Mouse (Mus musculus) stomach, postnatal 0 days (tissue): Measurements from ENCODE around the gene Lsamp. TPM values are rescaled to one million over a fixed set of nuclear protein-coding genes. Genes with fewer than 3 reads are reported as not detected.

ENCODE experiments used
- ATAC-seq: fragments of 200-750 bp; cut with Nextera tagmentation; 2 replicates; pipeline ENCODE4 v1.8.0; 2017; ENCODE audit not compliant: low FRiP score, low TSS enrichment
- DNase-seq: peaks from one replicate; pipeline ENCODE4 v3.0.0-alpha.2; 2016; ENCODE audit warnings: low spot score
- H3K27ac ChIP-seq: fragments of 300-500 bp; sonication (generic); replicated peaks from 2 replicates; pipeline ENCODE4 v1.5.1; 2014; ENCODE audit warnings: mild to moderate bottlenecking, control low read depth
- H3K27me3 ChIP-seq: fragments of 300-500 bp; sonication (generic); 2 replicates; pipeline ENCODE4 v1.6.1; 2014; ENCODE audit warnings: low read length; ENCODE audit not compliant: control insufficient read depth, insufficient read depth
- H3K36me3 ChIP-seq: fragments of 300-500 bp; sonication (generic); 2 replicates; pipeline ENCODE4 v1.6.1; 2014; ENCODE audit warnings: low read length, mixed read lengths; ENCODE audit not compliant: control insufficient read depth, insufficient read depth
- H3K4me1 ChIP-seq: fragments of 300-500 bp; sonication (generic); replicated peaks from 2 replicates; pipeline ENCODE4 v1.6.1; 2014; ENCODE audit warnings: antibody characterized with exemption; ENCODE audit not compliant: control insufficient read depth, insufficient read depth
- H3K4me2 ChIP-seq: fragments of 300-500 bp; sonication (generic); replicated peaks from 2 replicates; pipeline ENCODE4 v1.6.1; 2014; ENCODE audit warnings: low read depth, mild to moderate bottlenecking, control low read depth, moderate library complexity
- H3K4me3 ChIP-seq: fragments of 300-500 bp; sonication (generic); 2 replicates; pipeline ENCODE4 v1.5.1; 2014; ENCODE audit warnings: low read depth, low read length, control low read depth
- H3K9ac ChIP-seq: fragments of 300-500 bp; sonication (generic); 2 replicates; pipeline ENCODE4 v1.6.1; 2014; ENCODE audit warnings: mild to moderate bottlenecking, low read length, control low read depth, mixed read lengths
- H3K9me3 ChIP-seq: fragments of 300-500 bp; sonication (generic); 2 replicates; pipeline ENCODE4 v1.6.1; 2016; ENCODE audit warnings: low read length; ENCODE audit not compliant: control insufficient read depth
- CTCF ChIP-seq: IDR thresholded peaks from 2 replicates; pipeline ENCODE4 v1.5.1; 2016; ENCODE audit warnings: antibody characterized with exemption, low read depth, mild to moderate bottlenecking, moderate library complexity
- EP300 ChIP-seq: optimal IDR thresholded peaks from 2 replicates; pipeline ENCODE3; 2016; ENCODE audit warnings: antibody characterized with exemption
- WGBS: fragments of 180-500 bp; shearing (Covaris S2); extraction: QIAGEN DNeasy Blood & Tissue Kit; methylation state at CpG from one replicate; pipeline ENCODE4 v1.1.7; 2014; 5-methylcytosine and 5-hydroxymethylcytosine counted together
- polyA plus RNA-seq: library from polyadenylated mRNA; unstranded; fragments of >200 nt; fragmentation: Nextera tagmentation; extraction: Ambion mirVana; gene quantifications from 2 replicates; pipeline ENCODE4 v1.2.1, GENCODE M21; 2015

Gene Lsamp
- polyA plus RNA-seq, 1 experiment from 2014 or later = 2.8 TPM

GRCm38 (mm10) chr16:40509146-40510030 lies 525.2 kb downstream of the Lsamp start:
- H3K4me1 ChIP-seq = no peaks in the 10 kb centered on the region
- WGBS = 71% methylated on average over 7 of the region's 7 CpGs
- H3K4me3 ChIP-seq = no peak overlapping the region
- H3K27me3 ChIP-seq = no peaks in the 10 kb centered on the region
- H3K4me2 ChIP-seq = no peak overlapping the region
- H3K9me3 ChIP-seq = no peaks in the 10 kb centered on the region
- no peaks in the 10 kb centered on the region for H3K36me3 ChIP-seq
- ATAC-seq = no peak
- H3K9ac ChIP-seq = no peak overlapping the region
- TF ChIP-seq EP300 (no peak), CTCF (no peak)
- no peak overlapping the region for H3K27ac ChIP-seq
- no peak for DNase-seq

GRCm38 (mm10) chr16:40536754-40537153 lies 552.6 kb downstream of the Lsamp start:
- DNase-seq (no peak), ATAC-seq (no peak)
- Histone ChIP-seq H3K4me2 (no peak overlapping the region), H3K9ac (no peak overlapping the region), H3K27ac (no peak overlapping the region), H3K4me1 (no peaks in the 10 kb centered on the region), H3K27me3 (no peaks in the 10 kb centered on the region), H3K9me3 (no peaks in the 10 kb centered on the region), H3K36me3 (no peaks in the 10 kb centered on the region), H3K4me3 (no peak overlapping the region)
- no peak for TF ChIP-seq CTCF
- TF ChIP-seq EP300 = no peak
- 14% methylated on average over 1 of the region's 1 CpGs for WGBS

- H3K4me2 ChIP-seq = no peak overlapping the region
- DNase-seq = no peak
Measured at GRCm38 (mm10) chr16:40549663-40550062, 565.5 kb downstream of the Lsamp start.

GRCm38 (mm10) chr16:40555608-40556007 lies 571.4 kb downstream of the Lsamp start:
- ATAC-seq (no peak), DNase-seq (no peak)
- WGBS = 94% methylated on average over 1 of the region's 1 CpGs

More at GRCm38 (mm10) chr16:40549663-40550062, 565.5 kb downstream of the Lsamp start:
- no peak overlapping the region for H3K4me3 ChIP-seq
- H3K4me1 ChIP-seq = no peaks in the 10 kb centered on the region
- ATAC-seq = no peak
- WGBS = 84% methylated on average over 4 of the region's 4 CpGs
- no peak for TF ChIP-seq CTCF
- no peak for TF ChIP-seq EP300
- no peak overlapping the region for H3K9ac ChIP-seq
- no peaks in the 10 kb centered on the region for H3K9me3 ChIP-seq
- H3K27me3 ChIP-seq = no peaks in the 10 kb centered on the region
- no peak overlapping the region for H3K27ac ChIP-seq
- no peaks in the 10 kb centered on the region for H3K36me3 ChIP-seq

GRCm38 (mm10) chr16:40557680-40558249 lies 573.6 kb downstream of the Lsamp start:
- DNase-seq (no peak), ATAC-seq (no peak)
- H3K27ac ChIP-seq = no peak overlapping the region
- no peak overlapping the region for H3K9ac ChIP-seq
- H3K36me3 ChIP-seq = no peaks in the 10 kb centered on the region
- TF ChIP-seq EP300 = no peak
- TF ChIP-seq CTCF = no peak
- H3K4me2 ChIP-seq = no peak overlapping the region
- no peak overlapping the region for H3K4me3 ChIP-seq
- H3K27me3 ChIP-seq = no peaks in the 10 kb centered on the region
- H3K9me3 ChIP-seq = no peaks in the 10 kb centered on the region
- H3K4me1 ChIP-seq = no peaks in the 10 kb centered on the region
- WGBS = 84% methylated on average over 5 of the region's 5 CpGs

More at GRCm38 (mm10) chr16:40555608-40556007, 571.4 kb downstream of the Lsamp start:
- no peak overlapping the region for H3K4me3 ChIP-seq
- no peak for TF ChIP-seq CTCF
- TF ChIP-seq EP300 = no peak
- no peaks in the 10 kb centered on the region for H3K36me3 ChIP-seq
- H3K9me3 ChIP-seq = no peaks in the 10 kb centered on the region
- H3K4me2 ChIP-seq = no peak overlapping the region
- no peak overlapping the region for H3K27ac ChIP-seq
- H3K9ac ChIP-seq = no peak overlapping the region
- no peaks in the 10 kb centered on the region for H3K27me3 ChIP-seq
- H3K4me1 ChIP-seq = no peaks in the 10 kb centered on the region

GRCm38 (mm10) chr16:40567431-40567941 lies 583.3 kb downstream of the Lsamp start:
- WGBS = 74% methylated on average over 9 of the region's 9 CpGs
- Histone ChIP-seq H3K4me3 (no peak overlapping the region), H3K27ac (no peak overlapping the region), H3K36me3 (no peaks in the 10 kb centered on the region), H3K9me3 (no peaks in the 10 kb centered on the region), H3K9ac (no peak overlapping the region), H3K4me1 (no peaks in the 10 kb centered on the region), H3K4me2 (no peak overlapping the region), H3K27me3 (no peaks in the 10 kb centered on the region)
- no peak for TF ChIP-seq CTCF
- no peak for TF ChIP-seq EP300
- ATAC-seq (no peak), DNase-seq (no peak)
